Mouse (Mus musculus) megakaryocyte, embryonic 14.5 days (primary cell): Measurements from ENCODE around the gene Tmod2.

Experiments
- FLI1 ChIP-seq: IDR thresholded peaks from 2 replicates; pipeline ENCODE4 v1.6.1; 2012; ENCODE audit warnings: low read length, inconsistent platforms, mixed read lengths
- GATA1 ChIP-seq: IDR thresholded peaks from 3 replicates; pipeline ENCODE4 v1.6.1; 2012; ENCODE audit warnings: mixed read lengths, low read length, inconsistent platforms, borderline replicate concordance

DNA sequence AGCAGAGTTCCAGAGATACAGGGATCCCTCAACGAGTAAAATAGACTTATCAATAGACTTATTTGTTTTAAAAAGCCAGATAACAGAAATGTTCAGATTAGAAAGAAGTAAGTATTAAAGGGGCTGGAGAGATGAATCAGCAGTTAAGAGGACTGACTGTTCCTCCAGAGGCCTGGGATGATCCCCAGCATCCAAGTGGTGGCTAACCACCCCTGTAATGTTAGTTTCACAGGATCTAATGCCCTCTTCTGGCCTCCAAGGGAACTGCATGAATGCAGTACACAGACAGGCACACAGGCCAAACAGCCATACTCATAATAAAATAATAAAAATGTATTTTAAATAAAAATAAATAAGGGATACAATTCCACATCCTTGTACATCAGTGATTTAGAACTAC, 21.8 kb upstream of the Tmod2 start:
- TF ChIP-seq FLI1, result no peak
- TF ChIP-seq GATA1, result no peak
